Mouse (Mus musculus) central nervous system, embryonic 18 days (tissue): ENCODE measurements around the gene Gm29564. TPM values are rescaled to one million over a fixed set of nuclear protein-coding genes. Genes with fewer than 3 reads are reported as not detected.

Source experiments
- polyA plus RNA-seq: library from polyadenylated mRNA; depleted of rRNA; stranded (reverse); fragments of >200 nt; gene quantifications from 2 replicates; pipeline ENCODE4 v1.2.3, GENCODE M21; 2012; rRNA removed

Gene Gm29564
- not detected in 2 replicates for polyA plus RNA-seq

GRCm38 (mm10) chrY:78212693-78213092, at the start of gene Gm29564:
TSS of gene Gm29564 (plus strand) at chrY:78212993.

Other genes starting within 250 kb of the Gm29564 start
- not detected in 2 replicates for gene Gm20867, start 249.8 kb upstream of the Gm29564 start, polyA plus RNA-seq